9 mouse cellular contexts compared by ENCODE assay signal in the genomic region with DNA sequence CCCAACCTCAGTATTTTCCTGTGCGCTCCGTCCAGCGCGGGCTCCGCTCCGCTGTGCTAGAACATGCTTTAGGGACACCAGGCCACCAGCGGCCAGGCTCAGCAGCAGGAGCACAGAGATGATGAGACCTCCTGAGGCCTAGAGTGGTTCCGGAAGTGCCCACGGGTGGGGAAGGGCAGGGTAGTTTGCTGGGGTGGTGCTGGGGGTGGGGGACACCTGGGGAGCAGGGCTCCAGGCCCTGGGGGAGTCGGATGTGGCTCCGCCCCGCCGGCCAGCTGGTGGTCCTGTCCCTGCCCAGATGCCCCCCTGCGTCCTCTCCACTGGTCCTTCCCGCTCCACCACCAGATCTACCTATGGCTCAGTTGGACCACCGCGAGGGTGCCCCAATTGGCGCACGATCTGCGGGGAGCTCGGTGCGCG. TPM values are rescaled to one million over a fixed set of nuclear protein-coding genes. Genes with fewer than 3 reads are reported as not detected.
A peak's percentile ranks its signal among the peaks of the same experiment; 100 is the strongest.
DNase-seq lines count a peak whose midpoint lies in the region; ATAC-seq and TF ChIP-seq lines count a peak whose summit lies in the region.
"Had no signal": no experiment of that assay in that cellular context is flagged by ENCODE, and none has a peak within 500 bp of the region (broad histone marks: within the 10 kb centered on the region; RNA-seq: fewer than 3 reads in every experiment).

No protein-coding gene starts in this region.

- DNase-seq in ES-E14 (ENCODE audit: low read depth, low spot score): no peak
- peak; percentile 63 for DNase-seq in limb, embryonic 10.5 days (ENCODE audit: low spot score)
- no peak for DNase-seq in left cerebral cortex, postnatal 36 days (ENCODE audit: low spot score in 2 of 2)
- no peak for DNase-seq in urinary bladder, postnatal 4 days (ENCODE audit: low spot score in 2 of 2)

- no peak for ATAC-seq in erythroblast, adult 5-6 weeks (replicated peaks; ENCODE audit: low FRiP score, poor library complexity, severe bottlenecking)
- peak; percentile 75 for ATAC-seq in forebrain, embryonic 12.5 days (ENCODE audit: low FRiP score)
- peak; percentile 57 for ATAC-seq in neural tube, embryonic 13.5 days (ENCODE audit: low read depth)

- H3K4me2 ChIP-seq in forebrain, embryonic 12.5 days: peak overlapping the region; percentile 88
- peak overlapping the region; percentile 86 for H3K4me2 ChIP-seq in neural tube, embryonic 13.5 days

- peak overlapping the region; percentile 59 for H3K9ac ChIP-seq in ES-E14 (ENCODE audit: insufficient read depth, low read depth, low read length, poor library complexity, severe bottlenecking)
- peak overlapping the region; percentile 59 for H3K9ac ChIP-seq in forebrain, embryonic 12.5 days
- H3K9ac ChIP-seq in neural tube, embryonic 13.5 days: peak overlapping the region; percentile 74

- H3K4me3 ChIP-seq in erythroblast, embryonic 14.5 days (replicated peaks): peak overlapping the region; percentile 50
- H3K4me3 ChIP-seq in ES-E14 (ENCODE audit: insufficient read depth in 1 of 2, low read depth in 1 of 2, low read length in 2 of 2, poor library complexity in 1 of 2, severe bottlenecking in 1 of 2): peak overlapping the region; percentile 68 to 69
- H3K4me3 ChIP-seq in forebrain, embryonic 12.5 days (replicated peaks): peak overlapping the region; percentile 44
- peak overlapping the region; percentile 62 for H3K4me3 ChIP-seq in limb, embryonic 10.5 days
- H3K4me3 ChIP-seq in neural tube, embryonic 13.5 days: peak overlapping the region; percentile 41

- no peaks in the 10 kb centered on the region for H3K36me3 ChIP-seq in erythroblast, embryonic 14.5 days (ENCODE audit: control insufficient read depth)
- no peaks in the 10 kb centered on the region for H3K36me3 ChIP-seq in ES-E14 (ENCODE audit: control insufficient read depth, insufficient read depth, low read length, poor library complexity, severe bottlenecking)
- H3K36me3 ChIP-seq in forebrain, embryonic 12.5 days (replicated peaks): no peaks in the 10 kb centered on the region
- H3K36me3 ChIP-seq in limb, embryonic 10.5 days: no peaks in the 10 kb centered on the region
- H3K36me3 ChIP-seq in neural tube, embryonic 13.5 days: no peaks in the 10 kb centered on the region

- H3K4me1 ChIP-seq in erythroblast, embryonic 14.5 days (ENCODE audit: control insufficient read depth): peaks cover 22% of the 10 kb centered on the region
- H3K4me1 ChIP-seq in ES-E14 (ENCODE audit: control insufficient read depth in 2 of 2, insufficient read depth in 2 of 2, low read length in 2 of 2, poor library complexity in 1 of 2): peaks cover 4 to 19% of the 10 kb centered on the region in 2 experiments; a peak in 3 of 4 replicates
- peaks cover 10% of the 10 kb centered on the region; the same call in 1 of the 2 replicates for H3K4me1 ChIP-seq in forebrain, embryonic 12.5 days
- peaks cover 22% of the 10 kb centered on the region for H3K4me1 ChIP-seq in limb, embryonic 10.5 days
- H3K4me1 ChIP-seq in neural tube, embryonic 13.5 days (replicated peaks): peaks cover 15% of the 10 kb centered on the region

- WGBS in forebrain, embryonic 12.5 days: 3% methylated on average over 23 of the region's 23 CpGs
- under 1% methylated on average over 23 of the region's 23 CpGs for WGBS in limb, embryonic 10.5 days
- 3% methylated on average over 23 of the region's 23 CpGs for WGBS in neural tube, embryonic 13.5 days

- peaks cover 65% of the 10 kb centered on the region for H3K27me3 ChIP-seq in erythroblast, embryonic 14.5 days (ENCODE audit: control insufficient read depth)
- H3K27me3 ChIP-seq in forebrain, embryonic 12.5 days: peaks cover 26% of the 10 kb centered on the region
- peaks cover 34% of the 10 kb centered on the region for H3K27me3 ChIP-seq in limb, embryonic 10.5 days (ENCODE audit: low read depth, poor library complexity, severe bottlenecking)
- H3K27me3 ChIP-seq in neural tube, embryonic 13.5 days: peaks cover 38% of the 10 kb centered on the region

- intact Hi-C loops in left cerebral cortex, postnatal 36 days (cut with DNase I): loop anchor here (1.0 to 10.0 kb wide), 4 partner anchors 54 to 366 kb away; a partner anchor contains a TSS

- no peaks in the 10 kb centered on the region for H3K9me3 ChIP-seq in erythroblast, embryonic 14.5 days (ENCODE audit: control insufficient read depth, low read length)
- no peaks in the 10 kb centered on the region for H3K9me3 ChIP-seq in ES-E14 (ENCODE audit: control insufficient read depth, insufficient read depth, low read depth, low read length)
- H3K9me3 ChIP-seq in forebrain, embryonic 12.5 days: no peaks in the 10 kb centered on the region
- no peaks in the 10 kb centered on the region for H3K9me3 ChIP-seq in limb, embryonic 10.5 days (replicated peaks)
- no peaks in the 10 kb centered on the region for H3K9me3 ChIP-seq in neural tube, embryonic 13.5 days

- peak overlapping the region; percentile 8 for H3K27ac ChIP-seq in ES-E14 (ENCODE audit: insufficient read depth, low read depth, low read length, poor library complexity, severe bottlenecking)
- H3K27ac ChIP-seq in forebrain, embryonic 12.5 days: no peak overlapping the region
- H3K27ac ChIP-seq in limb, embryonic 10.5 days: peak overlapping the region; percentile 50
- no peak overlapping the region for H3K27ac ChIP-seq in neural tube, embryonic 13.5 days (replicated peaks)

- in situ Hi-C loops in ES-E14 (cut with MboI; ENCODE audit: low sequenced_read_pairs in 2 of 2, unreplicated experiment in 2 of 2): loop anchor here (5.0 to 25.0 kb wide), 3 partner anchors 204 to 364 kb away; a partner anchor contains a TSS

TF ChIP-seq in ES-E14, 5 proteins besides CTCF, POLR2A, EP300 and RAD21:
- no peak for TF ChIP-seq ZNF384 (IDR thresholded peaks at IDR 0.05; ENCODE audit: low read depth, low read length)
- no peak for TF ChIP-seq ZC3H11A (IDR thresholded peaks at IDR 0.05; ENCODE audit: borderline replicate concordance, low read depth, low read length)
- no peak for TF ChIP-seq CHD2 (IDR thresholded peaks at IDR 0.05; ENCODE audit: low read depth, low read length)
- TF ChIP-seq MAFK (IDR thresholded peaks at IDR 0.05; ENCODE audit: insufficient read depth, low read depth, low read length): no peak
- TF ChIP-seq HCFC1 (IDR thresholded peaks at IDR 0.05; ENCODE audit: borderline replicate concordance, insufficient read depth, low read length): no peak

RNA-seq across cellular contexts. Expression of a gene that starts 3.5 kb away (rescaled TPM):
- not detected in 2 replicates for polyA plus RNA-seq in erythroblast, embryonic 14.5 days (2012)
- not detected in 2 replicates for total RNA-seq in erythroblast, adult 5-6 weeks (2015; ENCODE audit: low replicate concordance)
- 1.3 TPM in 1 of 2 replicates, not detected in the other for total RNA-seq in erythroblast, adult 5-6 weeks (2017; ENCODE audit: low replicate concordance)
- 4.2 and 6.4 TPM in 2 replicates for total RNA-seq in ES-E14 (2012; rRNA removed)
- polyA plus RNA-seq in forebrain, embryonic 12.5 days (2016; fragmentation: Nextera tagmentation; extraction: Ambion mirVana): not detected in 2 replicates
- polyA plus RNA-seq in limb, embryonic 10.5 days (2016; fragmentation: Nextera tagmentation; extraction: Ambion mirVana): 0.06 TPM in 1 of 2 replicates, not detected in the other
- polyA plus RNA-seq in neural tube, embryonic 13.5 days (2015; fragmentation: Nextera tagmentation; extraction: Ambion mirVana): not detected in 2 replicates
- not detected for total RNA-seq in left cerebral cortex, postnatal 36 days (2021)
- total RNA-seq: MEL had no signal

RNA-seq across cellular contexts. Expression of a gene that starts 7.9 kb away (rescaled TPM):
- not detected in 2 replicates for polyA plus RNA-seq in erythroblast, embryonic 14.5 days (2012)
- not detected in 2 replicates for total RNA-seq in erythroblast, adult 5-6 weeks (2015; ENCODE audit: low replicate concordance)
- not detected in 2 replicates for total RNA-seq in erythroblast, adult 5-6 weeks (2017; ENCODE audit: low replicate concordance)
- total RNA-seq in ES-E14 (2012; rRNA removed): 0.98 and 1.5 TPM in 2 replicates
- not detected in 2 replicates for polyA plus RNA-seq in forebrain, embryonic 12.5 days (2016; fragmentation: Nextera tagmentation; extraction: Ambion mirVana)
- polyA plus RNA-seq in limb, embryonic 10.5 days (2016; fragmentation: Nextera tagmentation; extraction: Ambion mirVana): 0.34 and 0.65 TPM in 2 replicates
- 1.2 TPM in 2 replicates for polyA plus RNA-seq in neural tube, embryonic 13.5 days (2015; fragmentation: Nextera tagmentation; extraction: Ambion mirVana)
- total RNA-seq in left cerebral cortex, postnatal 36 days (2021): not detected

RNA-seq across cellular contexts. Expression of a gene that starts 10.3 kb away (rescaled TPM):
- 5.9 and 7.9 TPM in 2 replicates for polyA plus RNA-seq in erythroblast, embryonic 14.5 days (2012)
- 91.3 and 110 TPM in 2 replicates for total RNA-seq in erythroblast, adult 5-6 weeks (2015; ENCODE audit: low replicate concordance)
- 27.6 and 34.8 TPM in 2 replicates for total RNA-seq in erythroblast, adult 5-6 weeks (2017; ENCODE audit: low replicate concordance)
- 1.1 and 2.9 TPM in 2 replicates for total RNA-seq in ES-E14 (2012; rRNA removed)
- polyA plus RNA-seq in forebrain, embryonic 12.5 days (2016; fragmentation: Nextera tagmentation; extraction: Ambion mirVana): 0.46 TPM in 1 of 2 replicates, not detected in the other
- polyA plus RNA-seq in limb, embryonic 10.5 days (2016; fragmentation: Nextera tagmentation; extraction: Ambion mirVana): 0.20 and 0.49 TPM in 2 replicates
- polyA plus RNA-seq in neural tube, embryonic 13.5 days (2015; fragmentation: Nextera tagmentation; extraction: Ambion mirVana): 1.4 and 3.0 TPM in 2 replicates
- under 1 TPM in 1 of 2 experiments, not detected in 1; 0.35 TPM for total RNA-seq in left cerebral cortex, postnatal 36 days (2021)

RNA-seq across cellular contexts. Expression of a gene that starts 14.5 kb away (rescaled TPM):
- polyA plus RNA-seq in erythroblast, embryonic 14.5 days (2012): 0.05 TPM in 1 of 2 replicates, not detected in the other
- not detected in 2 replicates for total RNA-seq in erythroblast, adult 5-6 weeks (2015; ENCODE audit: low replicate concordance)
- 1.1 TPM in 1 of 2 replicates, not detected in the other for total RNA-seq in erythroblast, adult 5-6 weeks (2017; ENCODE audit: low replicate concordance)
- 52.4 and 137 TPM in 2 replicates for total RNA-seq in ES-E14 (2012; rRNA removed)
- polyA plus RNA-seq in forebrain, embryonic 12.5 days (2016; fragmentation: Nextera tagmentation; extraction: Ambion mirVana): 31.3 and 33.3 TPM in 2 replicates
- polyA plus RNA-seq in limb, embryonic 10.5 days (2016; fragmentation: Nextera tagmentation; extraction: Ambion mirVana): 39.6 and 68.1 TPM in 2 replicates
- polyA plus RNA-seq in neural tube, embryonic 13.5 days (2015; fragmentation: Nextera tagmentation; extraction: Ambion mirVana): 39.0 and 40.4 TPM in 2 replicates
- total RNA-seq in left cerebral cortex, postnatal 36 days (2021): 1 to 10 TPM in 1 of 2 experiments, under 1 TPM in 1; 0.79 to 1.7 TPM

RNA-seq across cellular contexts. Expression of a gene that starts 17.9 kb away (rescaled TPM):
- 110 and 127 TPM in 2 replicates for polyA plus RNA-seq in erythroblast, embryonic 14.5 days (2012)
- total RNA-seq in erythroblast, adult 5-6 weeks (2015; ENCODE audit: low replicate concordance): 33.2 and 46.5 TPM in 2 replicates
- total RNA-seq in erythroblast, adult 5-6 weeks (2017; ENCODE audit: low replicate concordance): 27.2 and 33.2 TPM in 2 replicates
- 435 and 871 TPM in 2 replicates for total RNA-seq in ES-E14 (2012; rRNA removed)
- polyA plus RNA-seq in forebrain, embryonic 12.5 days (2016; fragmentation: Nextera tagmentation; extraction: Ambion mirVana): 7.6 and 7.8 TPM in 2 replicates
- 4.9 and 5.8 TPM in 2 replicates for polyA plus RNA-seq in limb, embryonic 10.5 days (2016; fragmentation: Nextera tagmentation; extraction: Ambion mirVana)
- 46.4 and 54.4 TPM in 2 replicates for polyA plus RNA-seq in neural tube, embryonic 13.5 days (2015; fragmentation: Nextera tagmentation; extraction: Ambion mirVana)
- total RNA-seq in left cerebral cortex, postnatal 36 days (2021): 100 to 1,000 TPM; 373 to 446 TPM

Comparison
In these comparisons a context has a peak if more than half of its experiments do, and no peak if none do; other contexts are left out.
1. H3K27ac ChIP-seq: peak in ES-E14 (single experiment) and limb, embryonic 10.5 days (single experiment); none in forebrain, embryonic 12.5 days (single experiment) and neural tube, embryonic 13.5 days (single experiment).
2. Peak in every context shown above with its lines, with median percentiles within 50 percentile points of each other: H3K4me3 ChIP-seq and H3K9ac ChIP-seq.